Mouse (Mus musculus) testis, postnatal 10 days (tissue): ENCODE results near the gene Prkaca.
A peak's percentile ranks its signal among the peaks of the same experiment; 100 is the strongest.

Experiments
- DNase-seq: peaks from one replicate; pipeline ENCODE4 v3.0.0; 2021; ENCODE audit warnings: low spot score

Gene Prkaca

DNA sequence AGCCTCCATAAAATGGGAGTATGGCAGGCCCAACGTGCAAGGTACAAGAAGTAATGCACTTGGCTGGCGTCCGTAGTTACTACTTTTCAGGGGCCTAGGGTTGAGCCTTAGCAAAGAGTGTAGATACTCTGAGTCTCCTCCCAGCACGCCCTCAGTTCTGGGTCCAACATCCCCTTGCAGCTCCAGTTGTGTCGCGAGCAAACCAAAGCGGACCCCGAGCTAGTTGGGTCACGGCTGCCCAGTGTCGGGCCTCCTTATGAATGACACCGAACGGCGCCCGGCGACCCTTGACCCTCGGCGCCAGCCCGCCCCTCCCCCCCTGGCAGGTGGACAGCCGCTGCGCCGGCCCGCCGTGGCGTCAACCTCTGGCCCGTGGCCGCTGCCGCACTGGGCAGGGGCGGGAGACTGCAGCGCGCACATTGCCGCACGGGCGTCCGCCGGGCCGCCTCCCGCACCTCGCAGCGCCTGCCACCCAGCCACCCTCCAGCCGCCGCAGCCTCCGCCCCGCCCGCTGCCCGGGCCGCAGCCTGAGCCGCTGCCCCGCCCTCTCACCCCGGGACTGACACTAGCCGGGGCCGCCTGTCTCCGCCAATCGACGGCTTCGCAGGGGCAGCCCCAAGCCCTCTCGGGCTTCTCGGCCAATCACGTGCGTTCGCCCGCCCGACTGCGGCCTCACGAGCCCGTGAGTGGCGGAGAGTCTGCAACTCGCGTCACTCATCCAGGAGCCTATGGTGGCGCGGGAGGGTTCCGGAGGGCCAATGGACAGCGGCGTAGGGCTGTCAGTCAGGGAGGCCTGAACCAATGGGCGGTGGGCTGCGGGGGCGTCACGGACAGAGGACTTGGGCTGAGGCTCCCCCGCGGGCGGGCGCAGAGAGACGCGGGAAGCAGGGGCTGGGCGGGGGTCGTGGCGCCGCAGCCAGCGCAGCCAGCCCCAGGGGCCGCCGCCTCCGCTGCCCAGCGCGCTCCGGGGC is at the start of gene Prkaca:
Prkaca (plus strand) TSS at position 844 of the 971 bp plus-strand sequence.
- DNase-seq: peak; percentile 97

GRCm38 (mm10) chr8:83924585-83924984 is 48.2 kb upstream of the Prkaca start:
- DNase-seq: no peak

GRCm38 (mm10) chr8:83926266-83926665 is 46.5 kb upstream of the Prkaca start:
- peak; percentile 77 for DNase-seq

DNA sequence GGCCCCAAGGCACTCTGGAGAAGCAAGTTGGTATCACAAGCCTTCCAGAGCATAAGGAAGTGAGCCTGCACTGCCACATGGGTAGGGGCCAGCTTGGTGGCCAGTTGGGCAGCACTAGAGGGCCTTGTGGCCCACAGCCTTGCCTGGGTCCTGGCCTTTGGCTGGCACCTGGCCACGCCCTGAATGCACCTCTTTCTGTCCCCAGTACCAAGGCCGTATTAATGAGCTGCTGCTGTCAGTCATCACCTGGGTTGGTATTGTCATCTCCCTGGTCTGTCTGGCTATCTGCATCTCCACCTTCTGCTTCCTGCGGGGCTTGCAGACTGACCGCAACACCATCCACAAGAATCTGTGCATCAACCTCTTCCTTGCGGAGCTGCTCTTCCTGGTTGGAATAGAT is 38.6 kb upstream of the Prkaca start:
- DNase-seq: no peak

DNA sequence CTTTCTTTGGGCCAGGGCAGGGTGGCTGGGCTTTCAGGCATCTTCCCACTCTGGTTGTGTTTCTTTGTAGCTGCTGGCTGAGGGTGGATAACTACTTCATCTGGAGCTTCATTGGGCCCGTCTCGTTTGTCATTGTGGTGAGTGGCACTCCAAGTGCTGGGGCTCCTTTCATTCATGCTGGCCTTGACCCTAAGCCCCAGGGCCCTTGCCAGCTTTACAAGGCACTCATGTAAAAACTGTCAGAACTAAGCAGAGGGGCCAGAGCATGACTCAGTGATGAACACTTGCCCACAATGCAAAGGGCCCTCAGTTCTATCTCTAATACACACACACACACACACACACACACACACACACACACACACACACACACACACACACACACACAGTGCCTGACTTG is 37.8 kb upstream of the Prkaca start:
- DNase-seq: no peak

DNA sequence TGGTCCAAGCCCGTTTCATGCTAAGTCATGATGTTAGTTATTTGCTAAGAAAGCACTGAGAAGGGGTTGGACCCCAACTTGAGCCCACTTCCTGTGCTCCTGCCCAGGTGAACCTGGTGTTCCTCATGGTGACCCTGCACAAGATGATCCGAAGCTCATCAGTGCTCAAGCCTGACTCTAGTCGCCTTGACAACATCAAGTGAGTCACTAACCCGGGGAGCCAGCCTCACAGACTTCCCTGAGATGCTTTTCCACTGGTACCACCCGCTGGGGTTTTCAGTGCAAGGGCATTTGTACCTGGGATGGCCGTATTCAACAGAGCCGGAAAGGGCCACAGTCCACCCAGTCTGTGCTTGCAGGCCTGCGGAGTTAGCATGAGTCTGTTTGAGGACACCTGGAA is 37.4 kb upstream of the Prkaca start:
- no peak for DNase-seq

DNA sequence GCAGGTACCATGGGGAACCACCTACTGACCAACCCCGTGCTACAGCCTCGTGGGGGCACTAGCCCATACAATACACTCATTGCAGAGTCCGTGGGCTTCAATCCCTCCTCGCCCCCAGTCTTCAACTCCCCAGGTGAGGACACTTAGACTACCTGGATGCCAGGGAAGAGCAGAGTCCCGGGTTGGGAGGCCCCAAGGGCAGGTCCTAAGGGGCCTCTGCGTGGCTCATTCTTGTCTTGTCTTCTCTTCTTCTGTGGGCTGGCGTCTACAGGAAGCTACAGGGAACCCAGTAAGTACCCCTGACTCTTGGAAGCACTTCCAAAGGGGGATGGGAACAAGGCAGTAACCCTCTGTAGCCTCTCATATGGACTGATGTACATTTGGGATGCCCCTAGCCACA is 35.1 kb upstream of the Prkaca start:
- DNase-seq: no peak

GRCm38 (mm10) chr8:83938330-83938729 is 34.5 kb upstream of the Prkaca start:
- peak; percentile 48 for DNase-seq

- DNase-seq: peak; percentile 49
Observed at GRCm38 (mm10) chr8:83941066-83941677, 31.6 kb upstream of the Prkaca start.

GRCm38 (mm10) chr8:83942446-83942845 is 30.3 kb upstream of the Prkaca start:
- DNase-seq: no peak

DNA sequence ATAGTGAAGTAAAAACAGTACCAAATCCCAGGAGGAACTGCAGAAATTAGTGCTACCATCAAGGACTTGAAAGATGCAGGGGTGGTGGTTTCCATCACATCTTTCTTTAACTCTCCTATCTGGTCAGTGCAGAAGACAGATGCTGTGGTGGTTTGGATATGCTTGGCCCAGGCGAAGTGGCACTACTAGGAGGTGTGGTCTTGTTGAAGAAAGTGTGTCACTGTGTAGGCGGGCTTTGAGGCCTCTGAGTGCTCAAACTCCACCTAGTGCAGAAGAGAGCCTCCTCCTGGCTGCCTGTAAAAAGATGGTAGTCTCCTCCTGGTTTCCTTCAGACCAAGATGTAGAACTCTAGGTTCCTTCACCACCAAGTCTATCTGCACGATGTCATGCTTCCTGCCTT is 27.3 kb upstream of the Prkaca start:
- DNase-seq: no peak

GRCm38 (mm10) chr8:83954749-83955105 is 18.1 kb upstream of the Prkaca start:
- no peak for DNase-seq

DNA sequence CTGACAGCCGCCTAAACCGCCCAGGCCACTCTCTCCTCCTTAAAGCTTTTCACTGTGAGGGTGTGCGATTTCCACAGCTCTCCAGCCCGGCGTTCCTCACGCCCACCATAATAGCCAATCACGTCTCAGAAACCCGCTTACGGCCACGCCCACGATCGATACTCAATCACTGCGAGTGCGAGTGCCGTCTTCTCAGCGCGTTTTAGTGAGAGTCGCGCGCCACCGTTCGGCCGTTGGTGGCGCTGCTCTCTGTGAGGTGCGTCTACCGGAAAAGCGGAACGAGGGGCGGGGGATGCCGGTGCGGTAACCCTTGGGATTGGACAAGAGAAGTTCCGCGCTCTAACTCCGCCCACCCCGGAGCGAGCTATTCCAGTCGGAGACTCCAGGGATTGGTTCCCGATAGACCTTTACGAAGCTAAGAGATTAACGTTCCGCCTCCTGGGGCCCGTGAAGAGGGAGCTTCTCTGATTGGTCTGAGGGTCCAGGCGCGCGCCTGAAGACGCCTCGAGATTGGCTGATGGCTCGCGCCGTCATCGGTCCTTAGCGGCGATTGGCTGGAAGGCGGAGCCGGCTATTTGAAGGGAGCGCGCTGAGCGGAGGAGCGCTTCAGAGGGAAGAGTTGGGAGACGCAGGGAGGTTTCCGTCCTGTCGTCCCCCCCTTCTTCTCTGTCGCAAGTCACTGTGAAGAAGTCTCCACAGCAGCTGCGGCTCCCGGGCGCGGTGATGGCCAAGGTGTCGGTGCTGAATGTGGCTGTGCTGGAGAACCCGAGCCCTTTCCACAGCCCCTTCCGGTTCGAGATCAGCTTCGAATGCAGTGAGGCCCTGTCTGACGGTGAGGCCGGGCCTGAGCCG is 17.5 kb upstream of the Prkaca start, which contains the start of the genes Gm10644 and Asf1b:
Gm10644 (minus strand) TSS at position 100 of the 852 bp plus-strand sequence.
Asf1b (plus strand) TSS at position 402 of the 852 bp plus-strand sequence.
- DNase-seq: peak; percentile 99

- no peak for DNase-seq
Observed at GRCm38 (mm10) chr8:83955958-83956218, 16.9 kb upstream of the Prkaca start.

GRCm38 (mm10) chr8:83956789-83957188 is 16.0 kb upstream of the Prkaca start:
- no peak for DNase-seq

GRCm38 (mm10) chr8:83964015-83964765 is 8.6 kb upstream of the Prkaca start:
- DNase-seq: no peak

- no peak for DNase-seq
Observed at GRCm38 (mm10) chr8:83967701-83968100, 5.1 kb upstream of the Prkaca start.

GRCm38 (mm10) chr8:83971121-83971520 is 1.7 kb upstream of the Prkaca start:
- DNase-seq: no peak

DNA sequence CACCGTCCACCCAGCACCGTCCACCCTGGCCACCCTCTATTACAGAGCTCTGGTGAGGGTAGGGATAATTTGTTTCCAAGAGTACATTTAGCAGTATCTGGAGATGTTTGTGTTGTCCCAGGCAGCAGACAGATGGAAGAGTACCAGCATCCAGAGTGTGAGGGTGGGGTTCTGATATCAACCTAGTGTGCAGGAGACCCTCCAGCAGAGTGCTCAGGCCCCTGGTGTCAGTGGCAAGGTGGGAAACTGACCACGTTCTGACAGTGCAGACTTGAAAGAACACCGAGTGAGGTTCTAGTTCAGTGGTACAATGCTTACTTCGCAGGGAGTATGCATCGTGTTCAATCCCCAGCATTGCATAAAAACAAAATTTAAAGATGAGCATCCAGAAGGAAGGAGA is 1.1 kb upstream of the Prkaca start:
- DNase-seq: peak; percentile 37

DNA sequence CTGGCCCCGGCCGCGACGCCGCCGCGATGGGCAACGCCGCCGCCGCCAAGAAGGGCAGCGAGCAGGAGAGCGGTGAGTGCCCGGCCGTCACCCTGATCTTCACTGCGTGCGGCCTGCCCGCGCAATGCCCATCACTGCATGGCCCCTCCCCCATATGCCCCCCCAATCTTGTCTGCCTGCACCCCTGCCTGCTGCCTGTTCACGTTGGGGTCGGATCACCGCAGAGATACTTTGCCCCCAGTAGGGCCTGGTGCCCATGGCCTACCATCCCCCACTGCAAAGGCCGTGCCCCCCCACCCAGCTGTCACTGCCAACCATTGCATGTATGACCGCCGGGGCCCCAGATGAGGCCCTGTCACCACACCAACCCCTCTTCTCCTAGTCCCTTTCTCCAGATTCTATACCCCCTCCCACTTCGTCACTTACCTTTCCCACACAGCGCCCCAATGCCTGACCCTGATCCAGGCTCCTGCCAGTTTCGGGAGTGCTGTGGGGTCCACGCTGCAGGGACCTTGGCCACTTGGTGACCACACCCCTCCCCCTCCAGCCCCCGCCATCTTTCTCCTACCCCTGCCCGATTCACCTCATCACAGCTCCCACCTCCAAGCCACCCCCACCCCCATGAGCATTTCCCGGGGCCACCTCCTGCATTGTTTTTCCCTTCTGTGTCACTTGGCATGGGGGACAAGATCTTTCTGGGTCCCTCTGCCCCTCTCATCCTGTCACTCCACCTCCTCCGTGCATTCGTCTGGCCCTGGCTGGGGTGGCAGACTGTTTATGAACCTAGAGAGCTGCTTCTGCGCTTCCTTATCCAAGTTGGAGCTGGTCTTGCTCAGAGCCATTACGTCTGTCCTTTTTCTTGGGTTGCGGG is 603 bp downstream of the Prkaca start:
- DNase-seq: peak; percentile 66

- peak; percentile 39 for DNase-seq
Observed at GRCm38 (mm10) chr8:83974521-83974920, 1.7 kb downstream of the Prkaca start.
